Mouse (Mus musculus) megakaryocyte, adult 5-6 weeks (primary cell): ENCODE measurements at regions not wholly inside any gene's neighbourhood (a gene's known extent, or its start where the extent isn't known, plus 50 kb on each side); places are given as distances from the start of the nearest gene placed in this dataset.

Experiments
- ATAC-seq: 2 replicates; pipeline ENCODE4 v1.8.0; 2016; ENCODE audit warnings: mild to moderate bottlenecking, inconsistent platforms; ENCODE audit not compliant: poor library complexity, severe bottlenecking

- no peak for ATAC-seq
These were observed 89.9 kb upstream of the Mef2a start for GRCm38 (mm10) chr7:67462591-67462990.

DNA sequence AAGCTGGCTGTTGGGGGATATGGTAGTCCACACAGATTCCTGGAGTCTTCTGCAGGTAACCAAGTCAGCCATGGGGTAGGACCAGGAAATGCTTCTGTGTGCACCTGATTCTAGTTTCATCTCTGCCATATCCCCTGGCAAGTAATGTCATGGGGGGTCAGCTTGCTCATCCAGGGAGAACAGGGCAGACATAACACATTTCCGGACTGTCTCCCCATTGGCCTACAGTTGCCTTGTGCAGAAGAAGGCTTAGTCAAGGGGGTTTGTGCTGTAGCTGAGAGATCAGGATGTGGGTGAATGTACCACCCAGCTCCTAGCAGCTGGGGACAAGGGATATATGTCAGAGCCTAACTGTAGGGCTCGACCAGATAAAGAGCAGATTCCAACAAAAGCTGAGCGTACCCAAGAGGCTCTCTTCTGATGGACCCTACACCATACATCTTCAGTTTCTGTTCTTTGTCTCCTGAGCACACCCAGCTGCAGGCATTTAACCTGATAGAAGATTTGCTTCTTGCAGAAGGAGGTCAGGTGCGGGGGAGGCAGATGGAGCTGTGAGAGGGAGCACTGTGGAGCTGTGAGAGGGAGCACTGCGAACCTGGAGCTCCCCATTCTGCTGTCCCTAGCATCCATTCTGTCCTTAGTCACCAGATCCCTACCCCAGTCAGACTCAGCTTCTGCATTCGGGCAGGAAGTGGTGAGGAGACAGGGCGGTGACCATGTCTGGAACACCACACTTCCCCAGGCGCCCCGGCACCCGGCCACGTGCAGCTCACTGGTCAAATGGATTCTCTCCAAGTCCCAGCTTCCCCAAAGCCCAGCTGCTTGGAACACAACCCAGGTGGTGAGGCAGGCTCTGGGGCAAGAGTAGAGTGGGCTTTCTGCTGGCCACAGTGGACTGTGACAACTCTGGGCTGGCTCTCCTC is 88.9 kb upstream of the Mef2a start:
- ATAC-seq = peak; percentile 78

- ATAC-seq = peak; percentile 39
These were observed 87.2 kb upstream of the Mef2a start for GRCm38 (mm10) chr7:67459810-67460209.

- no peak for ATAC-seq
These were observed 86.6 kb upstream of the Mef2a start for GRCm38 (mm10) chr7:67459209-67459608.

DNA sequence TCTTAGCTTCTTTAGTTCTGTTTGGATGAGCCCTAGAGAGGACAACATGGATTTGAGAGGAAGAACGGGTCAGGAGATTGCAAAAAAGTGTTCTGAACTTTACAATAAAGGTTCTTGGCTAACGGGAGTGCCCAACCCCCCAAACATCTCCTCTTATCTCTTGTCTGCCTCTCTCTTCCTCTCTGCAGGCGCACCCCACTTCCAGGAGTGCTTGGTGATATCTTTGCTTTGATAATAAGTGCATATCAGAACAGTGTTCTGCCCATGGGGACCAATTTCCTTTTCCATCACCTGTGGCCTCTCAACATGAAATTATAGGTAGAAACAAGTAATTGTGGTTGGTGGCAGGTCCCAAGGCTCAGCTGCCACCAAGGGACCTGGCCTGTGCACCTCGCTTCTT is 86.0 kb upstream of the Mef2a start:
- ATAC-seq = no peak

DNA sequence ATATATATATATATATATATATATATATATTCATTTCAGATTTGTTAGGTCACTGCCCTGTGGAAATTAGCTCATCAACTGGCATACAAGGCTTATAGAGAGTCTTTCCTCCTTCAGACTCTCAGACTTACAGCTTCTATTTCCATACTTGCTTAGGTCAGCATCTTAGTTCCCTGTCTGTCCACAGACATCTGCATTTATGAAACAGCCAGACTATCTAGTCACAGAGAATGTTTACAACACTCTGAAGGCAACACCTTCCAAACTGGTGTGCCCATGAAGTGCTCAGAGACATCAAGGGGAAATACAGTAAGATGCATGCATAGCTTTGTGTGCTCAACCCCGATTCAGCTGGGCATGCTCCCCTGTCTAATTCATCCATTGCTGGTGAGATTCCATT is 85.2 kb upstream of the Mef2a start:
- ATAC-seq = no peak

DNA sequence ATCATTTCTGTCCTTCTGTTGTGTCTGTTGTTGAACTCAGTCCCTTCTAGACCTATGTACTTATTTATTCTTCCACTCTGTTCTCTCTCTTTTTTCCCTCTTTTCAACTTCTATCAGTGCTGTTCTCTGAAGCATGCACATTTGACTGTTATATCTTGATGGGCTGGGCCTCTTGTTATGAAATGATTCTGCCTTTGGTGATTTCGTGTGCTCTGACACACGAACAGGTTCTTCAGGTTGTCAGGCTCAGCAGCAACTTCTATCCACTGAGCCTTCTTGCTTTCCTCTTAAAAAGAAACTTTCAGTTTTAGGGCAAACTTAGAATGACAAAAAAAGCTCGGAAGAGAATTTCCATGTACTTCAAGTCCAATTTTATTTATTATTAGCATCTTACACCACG is 83.4 kb upstream of the Mef2a start:
- no peak for ATAC-seq

- ATAC-seq = no peak
These were observed 81.8 kb upstream of the Mef2a start for GRCm38 (mm10) chr7:67454458-67454857.

- peak; percentile 93 for ATAC-seq
These were observed 78.6 kb upstream of the Mef2a start for GRCm38 (mm10) chr7:67451157-67451793.

DNA sequence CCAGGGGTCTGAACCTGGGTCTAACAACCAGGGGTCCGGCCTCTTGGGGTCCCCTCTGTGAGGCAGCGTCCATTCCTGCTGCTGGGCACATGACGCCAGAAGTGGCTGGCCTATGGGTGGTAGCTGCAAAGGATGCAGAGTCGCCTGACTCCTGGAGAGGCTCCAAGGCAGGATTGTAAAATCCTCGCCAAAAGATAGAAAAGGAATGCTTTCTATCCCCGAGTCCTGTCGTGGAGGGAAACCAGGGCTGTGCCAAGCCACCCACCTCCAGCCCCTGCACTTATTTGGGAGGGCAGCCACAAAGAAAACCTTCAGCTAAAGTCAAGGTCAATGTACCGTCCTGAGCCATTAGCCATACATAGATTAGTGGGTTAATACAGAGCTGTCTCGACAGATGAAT is 73.9 kb upstream of the Mef2a start:
- ATAC-seq = no peak

DNA sequence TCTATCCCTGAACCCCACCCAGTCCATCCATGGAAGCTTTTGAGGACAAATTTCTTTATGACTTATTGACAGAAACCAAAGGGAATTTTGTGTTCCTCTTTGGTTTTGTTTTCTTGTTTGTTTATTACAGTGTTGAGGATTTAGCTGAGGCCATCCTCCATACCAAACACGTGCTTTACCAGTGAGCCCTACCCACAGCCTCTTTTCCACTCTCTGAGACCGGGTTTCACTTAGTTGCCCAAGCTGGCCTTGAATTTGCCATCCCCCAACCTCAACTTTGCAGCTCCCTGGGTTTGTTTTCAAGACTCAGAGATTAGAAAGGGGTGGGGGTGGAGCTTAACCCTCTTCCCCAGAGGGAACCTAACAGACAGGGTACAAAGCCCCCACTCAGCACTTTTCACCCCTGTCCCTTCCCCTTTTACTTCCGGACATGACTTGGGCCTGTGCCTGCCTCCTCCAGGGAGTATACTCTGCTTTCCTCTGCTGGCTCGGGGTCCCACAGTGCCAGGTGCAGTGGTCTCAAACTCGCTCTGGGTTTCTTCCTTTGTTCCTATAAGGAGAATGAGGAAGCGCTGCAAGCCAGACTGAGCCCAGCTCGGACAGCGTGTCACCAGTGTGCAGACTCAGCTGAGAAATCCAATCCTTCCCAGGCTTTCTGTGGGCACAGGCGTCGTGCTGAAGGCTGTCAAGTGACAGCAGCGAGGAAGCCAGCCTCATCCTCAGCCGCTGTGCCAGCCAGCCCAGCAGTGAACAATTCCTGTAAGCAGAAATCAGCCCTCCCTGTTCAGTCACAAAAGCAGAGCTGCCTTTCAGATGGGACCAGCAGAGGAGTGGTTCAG is 72.8 kb upstream of the Mef2a start:
- ATAC-seq = peak; percentile 63

DNA sequence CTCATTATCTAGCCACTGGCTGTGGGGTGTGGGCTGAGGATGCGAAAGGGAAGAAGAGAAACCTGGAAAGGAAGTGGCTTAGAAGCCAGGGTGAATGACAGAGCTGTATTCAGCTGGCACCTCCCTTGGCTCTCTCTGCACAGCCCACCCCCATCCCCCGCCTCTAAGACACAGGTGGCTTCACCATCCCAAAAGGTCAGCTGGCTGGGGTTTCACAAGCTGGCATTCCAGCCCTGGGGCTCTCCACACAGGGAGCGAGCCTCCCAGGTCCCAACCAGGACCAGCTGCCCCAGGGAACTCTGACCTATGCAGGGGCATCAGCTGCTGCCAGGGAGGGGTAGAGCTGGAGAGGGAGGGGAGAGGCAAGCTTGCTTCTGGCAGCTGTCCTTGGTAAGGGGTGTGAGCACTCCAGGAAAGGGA is 71.9 kb upstream of the Mef2a start:
- peak; percentile 61 for ATAC-seq

DNA sequence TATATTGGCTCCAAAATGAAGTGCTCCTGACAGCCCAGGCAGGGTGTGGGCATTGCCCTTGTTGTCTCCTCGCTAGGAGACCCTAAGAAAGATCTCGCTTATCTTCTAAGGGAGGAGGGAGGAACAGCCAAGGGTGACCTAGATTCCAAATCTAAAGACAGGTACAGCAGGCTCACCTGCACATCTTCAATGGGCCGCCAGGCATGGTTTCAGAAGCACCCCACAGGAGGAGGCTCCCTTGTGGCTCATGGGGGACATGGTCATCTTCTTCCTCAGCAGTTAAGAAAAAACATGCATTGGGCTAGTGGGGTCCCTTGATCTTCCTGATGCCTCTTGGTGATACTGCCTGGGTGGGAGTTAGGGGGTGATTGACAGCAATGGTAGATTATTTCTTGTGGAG is 71.0 kb upstream of the Mef2a start:
- no peak for ATAC-seq

- no peak for ATAC-seq
These were observed 70.4 kb upstream of the Mef2a start for GRCm38 (mm10) chr7:67443001-67443555.

GRCm38 (mm10) chr7:67442284-67442683 is 69.6 kb upstream of the Mef2a start:
- ATAC-seq = peak; percentile 17; the same call in 1 of the 2 replicates

DNA sequence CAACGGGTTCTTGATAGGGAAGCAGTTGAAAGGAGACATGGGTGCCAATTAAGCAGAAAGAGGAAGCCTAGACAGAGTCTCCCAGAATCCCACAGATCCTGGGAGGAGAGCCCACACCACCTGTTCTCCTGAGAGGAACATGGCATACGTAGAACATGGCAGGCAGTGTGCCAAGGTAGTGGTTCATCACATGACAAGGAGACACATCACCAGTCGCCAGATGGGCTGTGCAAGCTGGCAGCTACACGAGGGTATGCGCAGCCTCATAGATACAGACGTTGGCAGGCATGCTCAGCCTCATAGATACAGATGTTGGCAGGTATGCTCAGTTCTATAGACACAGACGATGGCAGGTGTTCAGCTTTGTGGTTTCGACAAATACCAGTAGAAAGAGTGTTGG is 68.1 kb upstream of the Mef2a start:
- ATAC-seq = no peak

- no peak for ATAC-seq
These were observed 64.8 kb upstream of the Mef2a start for GRCm38 (mm10) chr7:67437216-67438006.

GRCm38 (mm10) chr7:67435643-67436339 is 63.1 kb upstream of the Mef2a start:
- ATAC-seq = no peak

- peak; percentile 62 for ATAC-seq
These were observed 58.3 kb upstream of the Mef2a start for GRCm38 (mm10) chr7:67430987-67431386.

DNA sequence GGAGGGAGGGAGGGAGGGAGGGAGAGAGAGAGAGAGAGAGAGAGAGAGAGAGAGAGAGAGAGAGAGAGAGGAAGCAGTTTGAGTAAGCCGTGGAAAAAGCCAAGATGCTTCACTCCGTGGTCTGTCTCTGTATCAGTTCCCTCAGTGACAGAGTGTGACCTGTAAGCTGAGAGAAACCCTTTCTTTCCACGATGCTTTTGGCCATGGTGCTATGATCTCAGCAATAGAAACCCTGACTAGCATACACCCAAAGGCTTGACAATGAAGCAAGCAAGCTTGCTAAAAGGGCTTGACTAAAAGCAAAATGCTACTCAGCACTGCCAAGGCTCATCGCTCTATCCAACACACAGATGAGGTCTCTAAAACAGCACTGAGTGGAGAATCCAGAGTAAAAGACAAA is 57.4 kb upstream of the Mef2a start:
- ATAC-seq = no peak
